Mouse (Mus musculus): ENCODE results near the gene Ube2h. TPM values are rescaled to one million over a fixed set of nuclear protein-coding genes. Genes with fewer than 3 reads are reported as not detected.

Gene Ube2h
- total RNA-seq, 2 experiments from 2014 or later = 50.4 to 62.2 TPM

GRCm38 (mm10) chr6:30204383-30205179, 99.8 kb downstream of the Ube2h start:
- DNase-seq = no peak

DNA sequence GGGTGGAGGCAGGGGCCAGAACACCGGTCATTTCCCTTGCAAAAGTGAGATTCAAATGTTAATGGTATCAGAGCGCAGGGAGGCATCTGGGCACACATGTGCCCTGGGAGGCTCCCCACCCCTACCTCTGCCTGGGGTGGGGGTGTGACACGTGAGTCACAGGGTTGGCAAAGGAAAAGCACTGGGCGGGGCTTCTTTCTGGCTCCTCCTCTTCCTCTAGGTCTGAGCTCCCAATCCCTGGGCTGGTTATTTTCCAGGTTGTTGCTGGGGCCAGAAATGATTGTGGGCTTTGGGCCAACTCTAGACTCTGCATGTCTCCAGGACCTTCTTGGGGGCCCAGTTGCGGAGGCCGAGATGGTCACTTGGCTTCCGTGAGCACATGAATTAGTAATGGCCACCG, 108.2 kb downstream of the Ube2h start:
- no peak for DNase-seq

- DNase-seq = no peak
Measured at GRCm38 (mm10) chr6:30195656-30196055, 108.7 kb downstream of the Ube2h start.

GRCm38 (mm10) chr6:30183624-30184023, 120.7 kb downstream of the Ube2h start:
- no peak for DNase-seq

DNA sequence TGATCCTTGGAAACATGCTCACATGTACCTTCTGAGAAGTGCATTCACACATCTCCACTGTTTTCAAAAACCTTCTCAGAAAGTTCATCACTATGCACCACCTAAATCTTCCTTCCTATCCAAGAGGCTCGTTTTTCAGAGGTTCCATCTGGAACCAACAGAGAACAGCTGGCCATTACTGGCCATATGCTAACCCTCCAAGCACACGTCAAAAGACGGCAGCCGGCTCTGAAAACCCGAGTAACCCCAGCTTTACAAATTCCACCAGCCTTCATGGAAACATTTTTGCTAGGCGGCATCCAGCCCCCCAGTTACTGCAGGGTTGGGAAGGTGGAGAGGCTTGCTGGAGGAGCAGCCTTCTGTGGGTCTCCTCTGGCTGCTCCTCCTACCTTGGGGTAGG, 122.3 kb downstream of the Ube2h start:
- no peak for DNase-seq

DNA sequence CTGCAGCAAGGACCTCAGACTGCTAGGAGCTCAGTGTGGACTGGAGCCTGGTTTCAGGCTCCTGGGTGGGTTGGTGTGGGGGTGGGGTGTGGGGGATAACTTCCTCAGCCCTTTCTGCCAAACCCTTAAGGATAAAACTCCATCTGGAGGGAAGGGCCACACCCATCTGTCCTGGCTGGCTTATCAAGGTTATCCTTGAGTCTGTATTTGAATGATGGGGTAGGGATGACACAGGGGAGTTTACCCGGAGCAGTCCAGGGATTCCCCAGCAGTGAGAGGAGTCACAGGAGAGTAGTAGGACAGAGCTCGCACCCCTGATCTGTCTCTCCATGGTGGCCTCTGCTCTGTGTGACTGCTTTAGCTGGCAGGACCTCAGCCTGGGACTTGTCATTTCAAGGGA, 124.0 kb downstream of the Ube2h start:
- DNase-seq = no peak

GRCm38 (mm10) chr6:30179046-30179445, 125.3 kb downstream of the Ube2h start:
- DNase-seq = no peak

DNA sequence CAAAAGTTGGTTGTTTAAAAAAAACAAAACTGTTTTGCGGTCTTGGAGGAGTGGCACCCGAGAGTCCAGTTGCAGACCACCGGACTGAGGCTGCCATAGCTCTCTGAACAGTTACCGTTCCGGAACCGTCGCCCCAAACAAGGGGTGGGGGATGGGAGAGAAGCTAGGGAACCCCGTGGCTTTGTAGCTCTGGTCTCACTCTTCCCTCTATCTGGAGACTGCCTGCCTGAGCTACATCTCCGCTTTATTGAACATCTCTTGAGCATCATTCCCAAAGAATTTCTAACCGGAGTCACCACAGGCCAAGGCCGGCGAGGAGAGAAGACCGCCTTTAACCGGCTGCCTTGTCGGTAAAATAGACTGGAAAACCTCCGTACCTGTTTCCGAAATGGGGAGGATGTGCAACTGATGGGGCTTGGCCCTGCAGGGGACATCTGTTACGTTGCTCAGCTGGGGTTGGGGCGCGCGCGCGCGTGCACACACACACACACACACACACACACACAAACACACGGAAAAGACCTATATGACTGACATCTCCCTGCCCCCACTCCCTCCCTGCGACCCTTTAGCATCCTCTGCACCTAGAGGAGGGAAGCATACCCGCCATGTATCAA, 126.2 kb downstream of the Ube2h start:
- no peak for DNase-seq

DNA sequence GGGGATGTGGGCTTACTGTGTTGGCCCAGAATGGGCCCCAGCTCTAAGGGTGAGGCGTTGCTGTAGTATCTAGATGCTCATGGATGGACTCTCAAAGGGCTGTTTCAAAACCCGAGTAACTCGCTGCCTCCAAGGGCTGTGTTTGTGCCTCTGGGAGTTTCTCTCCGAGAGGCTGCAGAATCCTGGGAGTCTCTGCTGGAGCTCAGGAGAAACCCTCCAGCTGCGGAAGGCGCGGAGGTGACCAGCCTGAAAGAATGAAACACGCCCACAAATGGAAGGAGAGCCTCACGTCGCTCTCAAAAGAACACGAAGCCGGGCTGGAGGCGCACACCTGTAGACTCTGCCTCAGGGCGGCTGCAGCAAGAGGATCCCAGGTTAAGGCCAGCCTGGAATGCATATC, 127.0 kb downstream of the Ube2h start:
- DNase-seq = no peak

- no peak for DNase-seq
Measured at GRCm38 (mm10) chr6:30176496-30176895, 127.8 kb downstream of the Ube2h start.

DNA sequence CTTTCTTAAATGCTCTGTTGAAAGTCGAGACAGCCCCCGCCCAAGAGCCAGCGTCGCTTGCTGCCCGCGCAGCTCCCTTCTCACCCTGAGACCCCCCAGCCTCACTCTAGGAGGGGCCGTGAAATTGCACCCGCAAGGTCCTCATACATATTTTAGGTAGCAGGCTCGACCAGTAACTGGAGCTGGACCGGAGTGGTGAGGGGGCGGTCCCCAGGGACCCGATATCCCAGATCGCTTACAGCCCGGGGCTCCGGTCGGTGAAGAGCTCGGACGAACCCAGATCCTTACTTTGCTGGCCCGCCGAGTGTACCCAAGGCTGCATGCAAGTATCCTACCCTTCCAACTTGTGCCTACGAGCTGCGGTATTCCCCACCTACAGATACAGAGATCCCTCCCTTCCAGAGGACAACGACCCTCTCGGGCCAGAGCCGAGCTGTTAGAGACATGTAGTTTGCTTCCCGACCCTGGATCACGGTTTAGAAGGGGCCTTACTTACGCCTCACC, 128.4 kb downstream of the Ube2h start:
- DNase-seq = no peak

DNA sequence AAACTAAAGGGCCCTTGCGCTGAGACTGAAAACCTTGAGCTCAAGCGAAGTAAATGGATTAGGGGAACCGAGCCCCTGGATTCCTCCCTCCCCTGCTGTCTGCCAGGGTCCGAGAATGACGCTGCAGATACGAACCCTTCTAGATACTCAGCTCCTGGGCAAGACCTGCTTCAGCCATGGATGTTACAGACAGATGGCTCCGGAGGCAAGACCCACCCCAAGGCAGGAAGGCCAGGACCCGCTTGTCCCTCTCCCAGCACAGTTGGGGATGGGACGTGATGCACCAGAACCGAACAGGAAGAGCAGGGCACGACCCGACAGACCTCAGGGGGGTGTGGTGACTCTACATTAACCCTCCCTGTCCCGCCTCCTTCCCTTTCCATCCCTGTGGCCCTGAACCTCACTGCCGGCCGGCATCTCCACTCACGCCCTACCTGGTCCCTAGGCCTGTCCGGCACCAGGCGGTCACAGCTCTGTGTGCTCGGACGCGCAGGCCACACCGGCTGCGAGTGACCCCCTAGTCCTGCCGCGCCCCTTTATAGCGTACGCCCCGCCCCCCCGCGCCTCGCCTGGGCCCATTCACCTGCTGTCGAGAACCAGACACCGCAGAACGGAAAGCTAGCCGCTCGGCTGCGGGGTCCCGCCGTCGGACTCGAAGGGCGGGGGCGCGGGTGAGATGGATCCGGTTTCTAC, 129.0 kb downstream of the Ube2h start:
- no peak for DNase-seq

DNA sequence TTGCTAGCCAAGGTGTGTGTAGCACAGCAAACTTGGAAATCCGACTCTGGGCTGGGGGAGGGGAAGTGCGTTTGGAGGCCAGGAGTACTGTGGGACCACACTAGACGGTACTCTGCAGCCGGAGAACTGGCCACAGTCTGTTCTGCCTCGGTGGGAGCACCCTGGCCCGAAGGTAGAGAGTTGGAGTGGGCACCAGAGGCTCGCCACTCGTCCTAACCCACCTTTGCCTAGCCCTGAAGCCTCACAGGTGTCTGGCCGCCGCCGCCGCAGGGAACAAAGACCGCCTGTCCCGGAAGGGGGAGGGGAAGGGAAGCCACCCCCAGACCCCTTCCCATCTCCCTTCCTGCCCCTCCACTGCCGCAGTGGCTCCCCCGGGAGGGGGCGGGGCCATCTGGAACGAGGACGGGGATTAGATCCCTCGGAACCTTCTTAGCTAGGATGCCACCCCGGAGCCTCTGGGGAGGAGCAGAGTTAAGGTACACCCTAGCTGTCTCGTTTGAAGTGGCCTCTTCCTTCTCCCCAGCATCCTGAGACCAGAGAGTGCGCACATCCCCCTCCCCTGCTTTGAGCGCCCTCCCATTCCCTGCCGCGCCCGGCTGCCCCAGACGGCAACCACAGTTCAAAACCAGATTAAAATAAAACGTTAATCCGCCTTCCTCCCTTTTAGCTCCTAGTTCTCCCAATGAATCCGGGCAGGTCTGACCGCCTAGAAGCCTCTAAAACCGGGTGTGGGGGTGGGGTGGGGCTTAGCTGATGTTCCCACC, 129.7 kb downstream of the Ube2h start:
- DNase-seq = no peak

GRCm38 (mm10) chr6:30173551-30174460, 130.5 kb downstream of the Ube2h start:
- no peak for DNase-seq

- no peak for DNase-seq
Measured at GRCm38 (mm10) chr6:30172820-30173550, 131.4 kb downstream of the Ube2h start.

- DNase-seq = no peak
Measured at GRCm38 (mm10) chr6:30172441-30172819, 131.9 kb downstream of the Ube2h start.

GRCm38 (mm10) chr6:30171967-30172366, 132.4 kb downstream of the Ube2h start:
- no peak for DNase-seq

DNA sequence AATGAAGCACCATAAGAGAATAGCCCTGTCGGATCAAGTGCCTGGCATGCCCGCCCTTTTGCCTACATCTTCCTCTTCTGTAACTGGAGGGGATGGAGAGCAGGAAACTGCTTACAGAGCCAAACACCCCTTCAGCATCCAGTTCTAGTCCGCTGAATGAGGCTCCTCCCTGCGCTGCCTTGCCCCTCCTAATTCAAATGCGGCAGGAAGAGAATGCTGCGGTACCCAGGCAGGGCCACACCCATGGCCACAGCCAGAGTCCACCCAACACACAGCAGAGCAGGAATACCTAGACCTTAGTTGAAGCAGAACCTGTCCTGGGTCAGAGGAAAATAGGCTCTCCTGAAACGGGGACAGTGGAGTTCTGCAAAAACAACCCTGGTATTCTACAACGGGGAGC, 133.1 kb downstream of the Ube2h start:
- DNase-seq = no peak

DNA sequence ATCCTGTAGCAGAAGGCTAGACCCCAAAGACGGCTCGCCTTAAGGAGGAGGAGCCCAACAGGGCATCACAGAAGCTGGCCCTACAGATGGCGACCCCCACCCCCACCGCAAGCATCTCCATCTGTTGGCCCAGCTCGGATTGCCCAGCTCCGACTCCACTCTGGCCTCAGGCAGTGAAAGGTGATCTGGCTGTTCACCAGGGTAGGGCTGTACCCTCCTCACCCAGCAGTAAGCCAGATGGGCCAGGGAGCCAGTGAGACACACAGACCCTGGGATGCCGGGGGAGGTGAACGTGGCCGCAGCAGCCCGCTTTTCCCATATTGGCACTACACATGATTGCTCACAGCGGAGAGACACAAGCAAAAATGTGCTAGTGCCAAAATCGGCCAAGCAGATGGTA, 135.2 kb downstream of the Ube2h start:
- DNase-seq = no peak

DNA sequence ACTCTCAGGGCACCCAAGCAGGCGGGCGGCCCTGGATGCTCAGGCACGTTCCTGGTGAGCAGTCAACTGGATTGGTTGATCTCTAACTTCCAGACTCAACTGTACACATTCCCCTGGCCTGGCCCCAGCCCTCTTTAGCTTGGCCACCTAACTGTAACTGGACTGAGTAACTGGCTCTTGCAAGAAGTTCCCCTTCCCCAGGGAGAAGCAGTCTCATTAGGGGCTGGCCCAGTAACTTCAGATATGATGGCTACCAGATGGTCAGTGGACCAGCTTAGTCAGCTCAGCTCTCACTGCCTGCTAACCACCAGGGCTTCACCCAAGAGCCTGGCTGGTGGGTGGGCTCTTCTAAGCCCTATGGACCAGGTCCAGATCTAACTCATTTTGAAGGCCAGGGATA, 136.1 kb downstream of the Ube2h start:
- peak; percentile 19 for DNase-seq

GRCm38 (mm10) chr6:30167192-30167591, 137.1 kb downstream of the Ube2h start:
- no peak for DNase-seq

Measured in gastrocnemius, postnatal 25 days (tissue).